Mouse (Mus musculus) myocyte (in vitro differentiated cells): ENCODE data around the gene C8b. TPM values are rescaled to one million over a fixed set of nuclear protein-coding genes. Genes with fewer than 3 reads are reported as not detected.

Experiments used
- H3K27me3 ChIP-seq: one replicate; pipeline ENCODE4 v1.6.1; 2011; ENCODE audit not compliant: control insufficient read depth, insufficient read depth, insufficient read length
- H3K36me3 ChIP-seq: one replicate; pipeline ENCODE4 v1.6.1; 2011; ENCODE audit not compliant: control insufficient read depth, insufficient read depth
- H3K4me2 ChIP-seq: one replicate; pipeline ENCODE4 v1.6.1; 2011; ENCODE audit warnings: low read depth, control low read depth
- H3K4me3 ChIP-seq: one replicate; pipeline ENCODE4 v1.5.1; 2011; ENCODE audit warnings: mild to moderate bottlenecking, control low read depth, moderate library complexity
- H3K79me2 ChIP-seq: one replicate; pipeline ENCODE4 v1.6.1; 2011; ENCODE audit not compliant: control insufficient read depth, insufficient read depth
- H3ac ChIP-seq: one replicate; pipeline ENCODE4 v1.6.1; 2011; ENCODE audit not compliant: control insufficient read depth, insufficient read length
- CEBPB ChIP-seq: IDR thresholded peaks from 2 replicates; pipeline ENCODE4 v1.6.1; 2011; ENCODE audit warnings: mild to moderate bottlenecking, moderate library complexity; ENCODE audit not compliant: poor library complexity, insufficient read depth, severe bottlenecking
- E2F4 ChIP-seq: IDR thresholded peaks from one replicate; pipeline ENCODE4 v1.6.1; 2011; ENCODE audit warnings: mild to moderate bottlenecking, control low read depth, moderate library complexity; ENCODE audit not compliant: insufficient read depth
- MAX ChIP-seq: IDR thresholded peaks from one replicate; pipeline ENCODE4 v1.6.1; 2011; ENCODE audit warnings: low read depth, mild to moderate bottlenecking, control low read depth
- MYOD1 ChIP-seq, 3 experiments: IDR thresholded peaks; one replicate each; pipeline ENCODE4 v1.6.1; 2011; ENCODE audit warnings: control low read depth in 2 of 3, low read depth in 2 of 3, mild to moderate bottlenecking in 2 of 3, moderate library complexity in 1 of 3; ENCODE audit not compliant: insufficient read length in 2 of 3, control insufficient read depth in 1 of 3
- MYOG ChIP-seq, 3 experiments: IDR thresholded peaks; one replicate each; pipeline ENCODE4 v1.6.1; 2011; ENCODE audit warnings: control low read depth in 2 of 3, low read depth in 2 of 3, mild to moderate bottlenecking in 2 of 3; ENCODE audit not compliant: insufficient read length in 2 of 3, control insufficient read depth in 1 of 3, insufficient read depth in 1 of 3
- POLR2A ChIP-seq: IDR thresholded peaks from one replicate; pipeline ENCODE4 v1.6.1; 2011; ENCODE audit warnings: low read depth, mild to moderate bottlenecking, control low read depth, moderate library complexity; ENCODE audit not compliant: insufficient read length
- POLR2AphosphoS2 ChIP-seq: IDR thresholded peaks from one replicate; pipeline ENCODE4 v1.6.1; 2011; ENCODE audit warnings: low read depth, control low read depth; ENCODE audit not compliant: insufficient read length
- REST ChIP-seq: IDR thresholded peaks from one replicate; pipeline ENCODE4 v1.6.1; 2011; ENCODE audit warnings: mild to moderate bottlenecking, control low read depth, moderate library complexity; ENCODE audit not compliant: insufficient read depth, insufficient read length
- SRF ChIP-seq: IDR thresholded peaks from one replicate; pipeline ENCODE4 v1.6.1; 2011; ENCODE audit warnings: low read depth; ENCODE audit not compliant: control insufficient read depth, insufficient read length
- TCF12 ChIP-seq: IDR thresholded peaks from one replicate; pipeline ENCODE4 v1.6.1; 2011; ENCODE audit warnings: mild to moderate bottlenecking, control low read depth; ENCODE audit not compliant: poor library complexity, insufficient read depth, severe bottlenecking
- TCF3 ChIP-seq: IDR thresholded peaks from one replicate; pipeline ENCODE4 v1.6.1; 2011; ENCODE audit warnings: low read depth, control low read depth; ENCODE audit not compliant: insufficient read length
- USF1 ChIP-seq: IDR thresholded peaks from one replicate; pipeline ENCODE4 v1.6.1; 2011; ENCODE audit warnings: low read depth, mild to moderate bottlenecking, control low read depth, moderate library complexity
- polyA plus RNA-seq: library from polyadenylated mRNA; unstranded; fragments of >200 nt; fragmentation: generic; extraction: Trizol; gene quantifications from one replicate; pipeline ENCODE4 v1.2.1, GENCODE M21; 2012; ENCODE audit warnings: missing spikeins

C8b gene
- polyA plus RNA-seq, 1 experiment, result not detected

DNA sequence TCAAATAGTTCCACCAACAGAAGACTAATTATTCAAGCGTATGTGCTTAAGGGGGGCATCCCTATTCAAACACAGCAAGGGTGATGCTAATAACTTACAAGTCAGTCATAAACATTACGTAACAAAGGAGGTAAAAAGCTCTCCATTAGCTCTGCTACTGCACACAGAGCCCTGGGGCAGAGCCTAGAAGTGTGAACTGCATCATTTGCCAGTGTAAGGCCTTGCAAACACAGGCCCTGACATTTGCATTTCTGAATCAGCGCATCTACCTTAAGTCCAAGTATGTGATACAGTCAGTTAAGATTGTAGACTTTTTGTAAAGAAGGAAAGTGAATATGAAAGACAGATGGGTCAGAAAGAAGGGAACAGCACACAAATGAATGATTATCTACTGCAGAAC, 15.3 kb downstream of the C8b start:
- TF ChIP-seq REST (no peak), TCF12 (no peak), POLR2A (no peak), TCF3 (no peak), MAX (no peak), POLR2AphosphoS2 (no peak), MYOD1 (IDR thresholded peaks at IDR 0.05; ENCODE audit: control insufficient read depth in 1 of 3, insufficient read length in 2 of 3, low read depth in 2 of 3) (no peak), MYOG (IDR thresholded peaks at IDR 0.05; ENCODE audit: control insufficient read depth in 1 of 3, insufficient read depth in 1 of 3, insufficient read length in 2 of 3, low read depth in 2 of 3) (no peak), USF1 (no peak), SRF (no peak), E2F4 (no peak), CEBPB (no peak)
- no peak overlapping the region for H3ac ChIP-seq
- no peak overlapping the region for H3K4me3 ChIP-seq
- H3K4me2 ChIP-seq, result no peak overlapping the region
- no peaks in the 10 kb centered on the region for H3K27me3 ChIP-seq
- H3K36me3 ChIP-seq, result no peaks in the 10 kb centered on the region
- H3K79me2 ChIP-seq, result no peaks in the 10 kb centered on the region

DNA sequence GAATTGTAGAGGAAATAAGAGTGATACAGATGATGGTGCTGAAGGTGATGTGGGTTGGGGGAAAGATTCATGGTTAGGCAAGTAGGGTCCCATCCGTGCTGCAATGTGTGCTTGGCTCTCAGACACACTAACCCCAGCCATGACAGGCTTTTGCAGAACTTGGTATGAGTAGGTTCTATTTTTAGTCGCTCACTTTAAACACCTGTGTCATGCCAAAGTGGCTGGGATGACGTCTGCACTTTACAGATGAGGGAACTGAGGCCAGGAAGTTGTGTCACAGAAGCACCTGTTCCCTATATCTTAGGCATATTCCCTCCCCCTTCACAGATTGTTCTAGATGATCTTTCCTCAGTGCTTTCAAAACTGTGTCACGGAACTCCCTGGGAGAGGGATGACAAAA, 16.2 kb downstream of the C8b start:
- no peak overlapping the region for H3ac ChIP-seq
- no peak for TF ChIP-seq MYOD1 (IDR thresholded peaks at IDR 0.05; ENCODE audit: control insufficient read depth in 1 of 3, insufficient read length in 2 of 3, low read depth in 2 of 3)
- TF ChIP-seq TCF12, result no peak
- no peak for TF ChIP-seq USF1
- no peak for TF ChIP-seq TCF3
- TF ChIP-seq CEBPB, result no peak
- no peak for TF ChIP-seq MAX
- TF ChIP-seq E2F4, result no peak
- TF ChIP-seq MYOG (IDR thresholded peaks at IDR 0.05; ENCODE audit: control insufficient read depth in 1 of 3, insufficient read depth in 1 of 3, insufficient read length in 2 of 3, low read depth in 2 of 3), result no peak
- TF ChIP-seq POLR2AphosphoS2, result no peak
- TF ChIP-seq REST, result no peak
- no peak for TF ChIP-seq SRF

DNA sequence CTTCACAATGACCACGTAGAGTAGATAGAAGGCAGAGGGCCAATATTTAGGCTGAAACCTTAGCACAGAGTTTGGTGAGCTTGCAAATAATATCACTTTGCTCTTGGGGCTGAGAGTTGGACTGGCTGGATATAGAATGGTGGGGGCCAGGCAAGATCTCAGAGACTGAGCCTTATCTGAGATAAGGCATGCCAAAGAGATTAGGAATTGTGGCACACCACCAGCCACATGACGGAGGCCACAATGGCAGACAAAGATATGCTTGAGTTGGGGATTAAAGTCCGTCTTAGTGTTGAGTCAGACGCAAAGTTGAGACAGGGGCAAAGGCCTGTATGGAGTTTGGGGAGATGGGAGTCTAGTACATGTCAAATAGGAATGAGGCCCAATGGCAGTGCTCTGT, 26.0 kb downstream of the C8b start:
- no peak overlapping the region for H3ac ChIP-seq
- H3K4me3 ChIP-seq, result no peak overlapping the region
- TF ChIP-seq TCF3 (no peak), MAX (no peak), MYOG (IDR thresholded peaks at IDR 0.05; ENCODE audit: control insufficient read depth in 1 of 3, insufficient read depth in 1 of 3, insufficient read length in 2 of 3, low read depth in 2 of 3) (no peak), TCF12 (no peak), USF1 (no peak), REST (no peak), E2F4 (no peak)

More for the DNA sequence above, 16.2 kb downstream of the C8b start:
- no peaks in the 10 kb centered on the region for H3K36me3 ChIP-seq
- H3K4me2 ChIP-seq, result no peak overlapping the region
- no peaks in the 10 kb centered on the region for H3K79me2 ChIP-seq
- no peaks in the 10 kb centered on the region for H3K27me3 ChIP-seq
- H3K4me3 ChIP-seq, result no peak overlapping the region

DNA sequence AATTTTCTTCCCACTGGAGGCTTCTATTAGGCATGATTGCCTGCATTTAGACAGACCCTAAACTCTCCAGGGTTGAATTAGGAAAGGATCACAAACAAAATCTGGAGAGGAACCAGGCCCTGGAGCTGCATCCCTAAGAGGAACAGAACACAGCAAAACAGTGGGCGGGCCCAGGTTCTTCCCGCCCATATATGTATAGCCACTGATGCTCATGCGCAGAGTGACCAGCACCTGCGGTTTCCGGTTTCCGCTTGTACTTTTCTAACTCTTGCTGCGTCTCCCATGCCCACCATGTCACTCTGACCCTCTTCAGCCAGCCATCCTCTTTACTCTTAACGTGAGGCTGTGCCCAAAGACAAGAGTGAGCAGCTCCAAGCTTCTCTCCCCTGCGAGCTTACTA, 32.8 kb downstream of the C8b start:
- TF ChIP-seq POLR2A (no peak), MYOG (IDR thresholded peaks at IDR 0.05; ENCODE audit: control insufficient read depth in 1 of 3, insufficient read depth in 1 of 3, insufficient read length in 2 of 3, low read depth in 2 of 3) (no peak), MYOD1 (IDR thresholded peaks at IDR 0.05; ENCODE audit: control insufficient read depth in 1 of 3, insufficient read length in 2 of 3, low read depth in 2 of 3) (no peak), TCF12 (no peak), CEBPB (no peak), TCF3 (no peak), REST (no peak), USF1 (no peak), E2F4 (no peak), SRF (no peak), MAX (no peak), POLR2AphosphoS2 (no peak)
- Histone ChIP-seq H3K36me3 (no peaks in the 10 kb centered on the region), H3K4me3 (no peak overlapping the region), H3K27me3 (no peaks in the 10 kb centered on the region), H3ac (no peak overlapping the region), H3K4me2 (no peak overlapping the region), H3K79me2 (no peaks in the 10 kb centered on the region)

More for the DNA sequence above, 26.0 kb downstream of the C8b start:
- H3K27me3 ChIP-seq, result no peaks in the 10 kb centered on the region
- no peaks in the 10 kb centered on the region for H3K36me3 ChIP-seq
- H3K79me2 ChIP-seq, result no peaks in the 10 kb centered on the region
- no peak overlapping the region for H3K4me2 ChIP-seq

DNA sequence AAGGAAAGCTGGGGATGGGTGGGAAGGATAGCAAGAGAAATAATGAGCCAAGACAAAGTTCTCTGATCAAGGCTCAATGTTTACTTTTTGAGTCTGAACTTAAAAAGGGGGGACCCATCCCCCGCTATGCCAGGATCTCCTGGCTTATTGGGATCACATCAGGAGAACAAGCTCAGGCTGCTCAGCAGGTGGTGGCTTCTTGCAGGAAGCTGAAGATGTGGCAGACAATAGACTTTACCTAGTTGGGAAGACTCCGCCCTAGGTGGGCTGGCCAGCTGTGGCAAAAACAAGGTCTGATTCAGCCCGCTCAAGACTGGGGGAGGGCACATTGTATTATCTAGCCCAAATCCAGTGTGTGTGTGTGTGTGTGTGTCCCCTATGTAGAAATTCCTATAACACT, 35.5 kb downstream of the C8b start:
- Histone ChIP-seq H3K4me3 (no peak overlapping the region), H3ac (no peak overlapping the region), H3K27me3 (no peaks in the 10 kb centered on the region), H3K4me2 (no peak overlapping the region), H3K36me3 (no peaks in the 10 kb centered on the region), H3K79me2 (no peaks in the 10 kb centered on the region)
- no peak for TF ChIP-seq MAX
- TF ChIP-seq SRF, result no peak
- no peak for TF ChIP-seq E2F4
- no peak for TF ChIP-seq USF1
- no peak for TF ChIP-seq POLR2A
- no peak for TF ChIP-seq MYOG (IDR thresholded peaks at IDR 0.05; ENCODE audit: control insufficient read depth in 1 of 3, insufficient read depth in 1 of 3, insufficient read length in 2 of 3, low read depth in 2 of 3)
- TF ChIP-seq TCF12, result no peak
- TF ChIP-seq TCF3, result no peak
- TF ChIP-seq CEBPB, result no peak
- no peak for TF ChIP-seq MYOD1 (IDR thresholded peaks at IDR 0.05; ENCODE audit: control insufficient read depth in 1 of 3, insufficient read length in 2 of 3, low read depth in 2 of 3)
- no peak for TF ChIP-seq REST
- no peak for TF ChIP-seq POLR2AphosphoS2
